Comparison of ENCODE assay signal across 12 mouse cellular contexts in genomic region chr8:109958036-109958655, GRCm38 (mm10). TPM values are rescaled to one million over a fixed set of nuclear protein-coding genes. Genes with fewer than 3 reads are reported as not detected.
A peak's percentile ranks its signal among the peaks of the same experiment; 100 is the strongest.
DNase-seq lines count a peak whose midpoint lies in the region; ATAC-seq and TF ChIP-seq lines count a peak whose summit lies in the region.
"Had no signal": no experiment of that assay in that cellular context is flagged by ENCODE, and none has a peak within 500 bp of the region (broad histone marks: within the 10 kb centered on the region; RNA-seq: fewer than 3 reads in every experiment).

No protein-coding gene starts in this region.

- peaks cover 3% of the 10 kb centered on the region for H3K4me1 ChIP-seq in lung, adult 2 months (ENCODE audit: control insufficient read depth, insufficient read depth, low read length)
- peaks cover 27% of the 10 kb centered on the region for H3K4me1 ChIP-seq in embryonic facial prominence, embryonic 13.5 days

- WGBS in lung, adult 2 months: 31% methylated on average over 10 of the region's 12 CpGs
- 16% methylated on average over 12 of the region's 12 CpGs for WGBS in embryonic facial prominence, embryonic 13.5 days

- no peak overlapping the region for H3K9ac ChIP-seq in embryonic facial prominence, embryonic 13.5 days
- H3K9ac ChIP-seq: hindbrain, embryonic 12.5 days had no signal

- peak overlapping the region; percentile 39; the same call in 1 of the 2 replicates for H3K4me2 ChIP-seq in embryonic facial prominence, embryonic 13.5 days

- DNase-seq in gastrocnemius, adult 2 months: no peak
- no peak for DNase-seq in gastrocnemius, adult 18-20 months (ENCODE audit: low spot score)
- DNase-seq in lung, adult 2 months: peak; percentile 28
- no peak for DNase-seq in lung, postnatal 10 days
- peak; percentile 52 for DNase-seq in lung, postnatal 36 days
- DNase-seq in left cerebral cortex, adult 8-10 months (ENCODE audit: low spot score in 2 of 2): no peak

- H3K36me3 ChIP-seq in embryonic facial prominence, embryonic 13.5 days: no peaks in the 10 kb centered on the region
- H3K36me3 ChIP-seq: hindbrain, embryonic 12.5 days had no signal

- H3K27me3 ChIP-seq in embryonic facial prominence, embryonic 13.5 days: peaks cover 41% of the 10 kb centered on the region

- H3K9me3 ChIP-seq in embryonic facial prominence, embryonic 13.5 days: no peaks in the 10 kb centered on the region
- H3K9me3 ChIP-seq: hindbrain, embryonic 12.5 days had no signal

- peak overlapping the region; percentile 77 for H3K27ac ChIP-seq in gastrocnemius, adult 2 months
- H3K27ac ChIP-seq in embryonic facial prominence, embryonic 13.5 days: peak overlapping the region; percentile 84
- H3K27ac ChIP-seq: hindbrain, embryonic 12.5 days had no signal

- no peak for TF ChIP-seq POLR2A in lung, adult 2 months (IDR thresholded peaks at IDR 0.05; ENCODE audit: borderline replicate concordance, extremely low read depth, low read depth, low read length)

- TF ChIP-seq CTCF in gastrocnemius, adult 2 months (IDR thresholded peaks at IDR 0.05): no peak
- TF ChIP-seq CTCF in lung, adult 2 months (IDR thresholded peaks at IDR 0.05; ENCODE audit: insufficient read depth, low read length): no peak

- no peak for ATAC-seq in embryonic facial prominence, embryonic 13.5 days (ENCODE audit: insufficient number of reproducible peaks, insufficient read depth, low FRiP score, low TSS enrichment, low read depth)
- no peak for ATAC-seq in erythroid progenitor cell, adult 5-6 weeks (replicated peaks; ENCODE audit: low FRiP score, poor library complexity, severe bottlenecking)

- intact Hi-C loops in gastrocnemius, adult 2 months (cut with DNase I): no loop called here

- peak overlapping the region; percentile 23 for H3K4me3 ChIP-seq in gastrocnemius, adult 2 months
- H3K4me3 ChIP-seq in lung, adult 2 months (replicated peaks; ENCODE audit: extremely low read depth, low read depth, low read length): no peak overlapping the region
- H3K4me3 ChIP-seq in embryonic facial prominence, embryonic 13.5 days: no peak overlapping the region
- H3K4me3 ChIP-seq: hindbrain, embryonic 12.5 days had no signal

RNA-seq across cellular contexts. Expression of gene Marveld3, which starts 3.9 kb away (rescaled TPM):
- total RNA-seq in gastrocnemius, adult 2 months (2021): not detected
- not detected for total RNA-seq in gastrocnemius, adult 18-20 months (2021)
- 5.9 TPM in 2 replicates for polyA plus RNA-seq in lung, adult 2 months (2012; rRNA removed)
- polyA plus RNA-seq in embryonic facial prominence, embryonic 13.5 days (2015; fragmentation: Nextera tagmentation; extraction: Ambion mirVana): 2.9 and 4.1 TPM in 2 replicates
- total RNA-seq in left cerebral cortex, adult 8-10 months (2022): under 1 TPM; 0.49 to 0.78 (median 0.68) TPM
- total RNA-seq in erythroid progenitor cell, adult 5-6 weeks (2015; ENCODE audit: low replicate concordance): not detected in 2 replicates
- not detected in 2 replicates for total RNA-seq in erythroid progenitor cell, adult 5-6 weeks (2017; ENCODE audit: low replicate concordance)
- total RNA-seq: megakaryocyte, adult 5-6 weeks had no signal

RNA-seq across cellular contexts. Expression of gene Tat, which starts 32.1 kb away (rescaled TPM):
- total RNA-seq in gastrocnemius, adult 2 months (2021): not detected
- under 1 TPM in 1 of 2 experiments, not detected in 1; 0.31 TPM for total RNA-seq in gastrocnemius, adult 18-20 months (2021)
- polyA plus RNA-seq in lung, adult 2 months (2012; rRNA removed): 0.71 and 1.00 TPM in 2 replicates
- polyA plus RNA-seq in embryonic facial prominence, embryonic 13.5 days (2015; fragmentation: Nextera tagmentation; extraction: Ambion mirVana): not detected in 2 replicates
- total RNA-seq in left cerebral cortex, adult 8-10 months (2022): not detected
- not detected in 2 replicates for total RNA-seq in erythroid progenitor cell, adult 5-6 weeks (2015; ENCODE audit: low replicate concordance)
- total RNA-seq in erythroid progenitor cell, adult 5-6 weeks (2017; ENCODE audit: low replicate concordance): not detected in 2 replicates
- total RNA-seq: ES-E14; left cerebral cortex, adult 18-20 months; megakaryocyte, adult 5-6 weeks had no signal
- polyA plus RNA-seq: hindbrain, embryonic 12.5 days had no signal

Comparison
In these comparisons a context has a peak if more than half of its experiments do, and no peak if none do; other contexts are left out.
1. DNase-seq: peak in lung, adult 2 months (single experiment) and lung, postnatal 36 days (single experiment); none in gastrocnemius, adult 2 months (single experiment), gastrocnemius, adult 18-20 months (single experiment), lung, postnatal 10 days (single experiment) and left cerebral cortex, adult 8-10 months (0 of 2).